Mouse (Mus musculus) right cerebral cortex, postnatal 25 days (tissue): ENCODE measurements around the gene Mitd1.

Experiments
- DNase-seq: peaks from one replicate; pipeline ENCODE4 v3.0.0; 2022

Mitd1 gene

DNA sequence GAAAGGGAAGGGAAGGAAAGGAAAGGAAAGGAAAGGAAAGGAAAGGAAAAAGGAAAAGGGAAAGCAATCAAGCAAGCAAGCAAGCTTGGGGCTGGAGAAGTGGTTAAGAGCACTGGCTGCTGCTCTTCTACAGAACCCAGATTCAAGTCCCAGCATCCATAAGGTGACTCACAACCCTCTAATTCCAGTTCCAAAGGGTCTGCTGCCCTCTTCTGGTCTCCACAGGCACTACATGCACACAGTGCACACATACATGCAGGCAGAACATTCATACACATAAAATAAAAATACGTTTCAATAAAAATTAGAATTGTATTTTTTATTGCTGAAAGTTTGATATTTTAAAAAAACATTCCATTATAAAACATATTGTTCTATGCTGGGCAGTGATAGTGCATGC, 23.2 kb downstream of the Mitd1 start:
- no peak for DNase-seq

DNA sequence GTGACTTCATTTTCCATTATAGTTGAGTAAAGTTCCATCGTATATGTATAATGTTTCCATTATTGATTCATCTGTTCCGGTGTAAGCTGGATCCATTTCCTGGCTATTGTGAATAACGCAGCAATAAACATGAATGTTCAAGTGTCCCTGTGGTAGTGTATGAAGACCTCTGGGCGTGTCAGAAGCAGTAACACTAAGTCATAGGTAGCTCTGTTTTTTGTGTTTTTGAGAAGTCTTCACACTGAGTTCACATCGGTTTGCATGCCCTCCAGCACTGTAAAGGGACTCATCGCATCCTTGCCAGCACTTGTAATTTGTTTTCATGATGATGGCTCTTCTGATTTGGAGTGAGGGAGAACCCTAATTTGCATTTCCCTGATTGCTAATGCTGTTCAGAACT, 23.9 kb downstream of the Mitd1 start, which contains the start of gene Tsga10:
Gene Tsga10, minus strand, starts transcription at position 144 of the 400 bp plus-strand sequence.
- no peak for DNase-seq

DNA sequence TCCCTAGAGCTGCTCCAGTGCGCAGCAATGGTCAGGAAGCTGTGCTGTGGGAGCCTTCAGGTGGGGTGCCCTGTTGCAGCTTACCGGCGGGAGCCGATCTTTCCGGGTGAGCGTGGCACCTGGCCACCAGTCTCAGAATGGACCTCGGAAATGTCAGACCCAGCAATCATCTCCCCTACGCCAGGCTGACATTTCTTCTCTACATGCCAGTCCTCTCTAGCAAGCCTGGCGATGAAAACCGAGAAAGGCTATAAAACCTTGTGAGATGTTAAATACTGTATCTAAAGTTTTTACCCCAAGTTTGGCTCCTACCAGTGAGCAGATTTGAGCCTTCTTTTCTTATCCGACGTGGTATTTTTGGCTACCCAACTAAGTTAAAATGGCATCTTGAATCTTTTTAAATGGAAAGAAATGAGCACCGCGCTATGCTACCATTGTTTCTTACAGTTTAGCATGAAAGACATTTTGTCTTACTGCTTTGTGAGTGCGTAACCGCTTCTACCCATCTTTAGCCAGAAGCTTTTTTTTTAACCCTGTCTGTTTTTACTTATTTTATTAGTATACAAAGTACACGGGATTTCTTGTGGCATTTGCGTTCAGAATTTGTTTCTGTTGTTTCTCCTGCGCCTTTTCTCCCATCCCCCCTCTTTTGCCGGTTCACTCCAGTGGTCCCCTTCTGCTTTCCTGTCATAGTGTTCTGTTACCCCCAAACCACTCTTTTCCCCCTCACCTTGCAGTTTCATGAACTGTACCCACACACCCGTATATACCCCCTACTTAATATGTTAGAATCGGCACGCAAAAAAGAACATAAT, 24.6 kb downstream of the Mitd1 start:
- DNase-seq = no peak

DNA sequence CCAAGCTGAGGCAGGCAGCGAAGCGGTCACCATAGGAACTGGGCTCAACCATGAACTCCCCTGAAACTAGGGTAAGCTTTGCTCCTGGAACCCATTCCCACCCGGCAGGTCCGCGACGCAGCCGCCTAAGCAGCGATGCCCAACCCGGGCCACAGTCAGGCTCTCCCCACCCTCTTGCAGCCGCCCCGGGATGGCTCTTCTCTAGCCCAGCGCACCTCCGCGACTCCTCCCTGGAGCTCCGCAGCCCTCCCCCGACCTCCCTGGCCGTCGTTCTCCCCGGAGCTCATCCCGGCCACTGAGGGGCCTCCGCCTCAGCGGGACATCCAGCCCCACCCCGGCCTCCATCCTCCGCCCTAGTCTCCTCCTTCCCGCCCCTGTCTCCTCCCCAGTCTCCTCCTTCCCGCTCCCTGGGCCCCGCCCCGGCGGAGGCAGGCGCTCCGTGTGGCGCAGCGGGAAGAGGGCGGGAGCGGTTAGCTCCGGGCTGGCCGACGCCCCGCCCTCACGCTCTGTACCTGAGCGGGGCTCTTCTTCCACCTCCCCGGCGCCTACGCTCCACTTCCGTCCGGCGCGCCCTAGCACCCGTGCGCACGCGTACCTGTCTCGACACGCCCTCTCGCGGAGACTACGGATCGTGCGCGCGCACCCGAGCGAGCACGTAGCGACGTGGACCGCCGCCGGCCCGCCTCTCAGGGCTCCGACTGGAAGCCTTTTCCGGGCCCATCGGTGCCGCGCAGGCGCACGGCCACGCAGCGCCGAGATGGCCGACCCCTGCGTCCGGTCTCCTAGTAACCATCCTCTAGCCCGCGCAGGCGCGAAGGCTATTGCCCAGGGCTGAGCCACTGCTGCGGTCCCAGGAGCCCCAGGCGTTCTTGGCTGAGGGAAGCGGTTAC, 25.5 kb downstream of the Mitd1 start:
- peak; percentile 100 for DNase-seq

DNA sequence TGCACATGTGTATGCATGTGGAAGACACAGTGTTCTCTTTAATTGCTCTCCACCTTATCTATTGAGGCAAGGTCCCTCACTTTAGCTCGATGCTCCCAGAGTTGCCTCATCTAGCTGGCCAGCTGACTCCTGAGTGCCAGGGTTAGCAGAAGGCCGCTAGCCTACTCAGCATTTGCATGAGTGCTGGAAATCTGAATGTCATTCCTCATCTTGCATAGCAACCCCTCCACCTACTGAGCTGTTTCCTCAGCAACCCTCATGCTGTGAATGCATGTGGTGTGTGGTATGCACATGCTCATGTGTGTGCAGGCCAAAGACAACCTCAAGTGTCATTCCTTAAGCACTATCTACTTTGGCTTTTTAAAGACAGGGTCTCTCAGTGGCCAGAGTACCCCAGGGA, 39.5 kb downstream of the Mitd1 start:
- DNase-seq = no peak

- DNase-seq = no peak
Measured at GRCm38 (mm10) chr1:37846878-37847277, 43.3 kb downstream of the Mitd1 start.

GRCm38 (mm10) chr1:37831681-37832080, 58.5 kb downstream of the Mitd1 start:
- DNase-seq = no peak
